Mouse (Mus musculus): ENCODE results near the gene Nbl1. TPM values are rescaled to one million over a fixed set of nuclear protein-coding genes. Genes with fewer than 3 reads are reported as not detected.

Gene Nbl1
- polyA plus RNA-seq, 1 experiment from 2014 or later, result 141 TPM

- H3K4me2 ChIP-seq (replicated peaks; ENCODE audit: low read depth, low read length), result no peak overlapping the region
- DNase-seq (ENCODE audit: low spot score) (no peak), ATAC-seq (no peak)
- no peaks in the 10 kb centered on the region for H3K36me3 ChIP-seq (ENCODE audit: insufficient read depth, low read length)
- no peak overlapping the region for H3K9ac ChIP-seq (replicated peaks; ENCODE audit: low read depth)
- TF ChIP-seq CTCF (IDR thresholded peaks at IDR 0.05) (no peak), EP300 (IDR thresholded peaks at IDR 0.05) (no peak)
- 14% methylated on average over 10 of the region's 10 CpGs for WGBS
- H3K4me3 ChIP-seq (ENCODE audit: low read depth, low read length), result no peak overlapping the region
- H3K27ac ChIP-seq (ENCODE audit: low read length), result no peak overlapping the region
- H3K9me3 ChIP-seq (ENCODE audit: low read length), result no peaks in the 10 kb centered on the region
- no peaks in the 10 kb centered on the region for H3K4me1 ChIP-seq (ENCODE audit: insufficient read depth, low read depth, low read length)
- 0 out of 2 replicates have a peak, but pooled peaks cover 2% of the 10 kb centered on the region for H3K27me3 ChIP-seq (replicated peaks; ENCODE audit: insufficient read depth, low read length)
Measured at GRCm38 (mm10) chr4:139040084-139040839, 52.5 kb downstream of the Nbl1 start.

GRCm38 (mm10) chr4:139037795-139038607 is 54.8 kb downstream of the Nbl1 start:
- Histone ChIP-seq H3K27me3 (replicated peaks; ENCODE audit: insufficient read depth, low read length) (0 out of 2 replicates have a peak, but pooled peaks cover 2% of the 10 kb centered on the region), H3K4me2 (replicated peaks; ENCODE audit: low read depth, low read length) (no peak overlapping the region), H3K9me3 (ENCODE audit: low read length) (no peaks in the 10 kb centered on the region), H3K36me3 (ENCODE audit: insufficient read depth, low read length) (no peaks in the 10 kb centered on the region), H3K9ac (replicated peaks; ENCODE audit: low read depth) (no peak overlapping the region), H3K4me1 (ENCODE audit: insufficient read depth, low read depth, low read length) (no peaks in the 10 kb centered on the region), H3K4me3 (ENCODE audit: low read depth, low read length) (no peak overlapping the region), H3K27ac (ENCODE audit: low read length) (no peak overlapping the region)
- 46% methylated on average over 17 of the region's 17 CpGs for WGBS
- peak; percentile 10 for DNase-seq (ENCODE audit: low spot score)
- ATAC-seq, result peak; percentile 25; the same call in 1 of the 2 replicates
- no peak for TF ChIP-seq EP300 (IDR thresholded peaks at IDR 0.05)
- no peak for TF ChIP-seq CTCF (IDR thresholded peaks at IDR 0.05)

DNA sequence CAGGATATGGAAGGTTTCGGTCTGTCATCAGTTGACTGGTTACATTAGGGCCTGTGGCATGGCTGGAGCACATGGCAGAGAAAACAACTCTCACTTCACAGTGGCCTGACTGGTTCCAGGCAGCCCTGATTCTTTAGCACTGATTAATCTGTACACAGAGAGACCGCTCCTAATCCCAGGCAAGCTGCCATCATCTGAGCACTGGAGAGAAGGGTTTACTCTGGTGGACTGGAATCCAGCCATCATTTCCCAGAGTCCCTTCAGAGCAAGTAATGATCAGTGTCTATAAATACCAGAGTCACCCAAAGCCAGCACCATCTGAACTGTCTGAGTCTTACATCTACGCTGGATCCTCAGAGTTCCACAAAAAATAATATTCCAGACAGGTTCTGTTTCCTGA is 57.0 kb downstream of the Nbl1 start:
- Histone ChIP-seq H3K9ac (replicated peaks; ENCODE audit: low read depth) (no peak overlapping the region), H3K36me3 (ENCODE audit: insufficient read depth, low read length) (no peaks in the 10 kb centered on the region), H3K9me3 (ENCODE audit: low read length) (no peaks in the 10 kb centered on the region), H3K4me3 (ENCODE audit: low read depth, low read length) (no peak overlapping the region), H3K27me3 (replicated peaks; ENCODE audit: insufficient read depth, low read length) (0 out of 2 replicates have a peak, but pooled peaks cover 2% of the 10 kb centered on the region), H3K4me1 (ENCODE audit: insufficient read depth, low read depth, low read length) (no peaks in the 10 kb centered on the region), H3K27ac (ENCODE audit: low read length) (no peak overlapping the region), H3K4me2 (replicated peaks; ENCODE audit: low read depth, low read length) (no peak overlapping the region)
- no peak for TF ChIP-seq CTCF (IDR thresholded peaks at IDR 0.05)
- TF ChIP-seq EP300 (IDR thresholded peaks at IDR 0.05), result no peak
- DNase-seq (ENCODE audit: low spot score) (no peak), ATAC-seq (no peak)
- WGBS, result 75% methylated on average over 3 of the region's 3 CpGs

DNA sequence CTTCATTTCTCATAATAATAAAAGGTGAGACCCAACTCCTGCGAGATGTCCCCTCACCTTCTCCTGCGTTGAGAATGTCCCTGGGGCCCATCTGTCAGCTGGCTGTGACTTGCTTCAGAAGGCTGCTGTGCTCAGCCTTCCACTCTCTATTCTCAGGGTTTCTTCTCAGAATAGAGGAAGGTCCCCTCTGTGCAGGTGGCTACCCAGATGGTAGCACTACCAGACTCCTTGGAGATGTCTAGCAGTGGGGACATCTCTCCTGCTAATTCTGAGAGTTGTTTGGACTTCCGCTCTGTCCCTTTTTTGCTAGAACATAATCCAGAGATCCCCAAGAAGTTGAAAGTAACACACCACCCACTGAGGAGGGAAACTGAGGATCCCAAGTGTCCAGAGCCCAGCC is 57.9 kb downstream of the Nbl1 start:
- ATAC-seq, result no peak

GRCm38 (mm10) chr4:139034540-139034939 is 58.3 kb downstream of the Nbl1 start:
- ATAC-seq, result no peak
- H3K4me3 ChIP-seq (ENCODE audit: low read depth, low read length), result no peak overlapping the region
- H3K27me3 ChIP-seq (replicated peaks; ENCODE audit: insufficient read depth, low read length), result 0 out of 2 replicates have a peak, but pooled peaks cover 2% of the 10 kb centered on the region
- H3K36me3 ChIP-seq (ENCODE audit: insufficient read depth, low read length), result no peaks in the 10 kb centered on the region
- TF ChIP-seq EP300 (IDR thresholded peaks at IDR 0.05) (no peak), CTCF (IDR thresholded peaks at IDR 0.05) (peak; percentile 29; the same call in 1 of the 2 replicates)
- H3K4me2 ChIP-seq (replicated peaks; ENCODE audit: low read depth, low read length), result no peak overlapping the region
- DNase-seq (ENCODE audit: low spot score), result no peak
- H3K9ac ChIP-seq (replicated peaks; ENCODE audit: low read depth), result no peak overlapping the region
- 35% methylated on average over 4 of the region's 4 CpGs for WGBS
- no peaks in the 10 kb centered on the region for H3K9me3 ChIP-seq (ENCODE audit: low read length)
- H3K4me1 ChIP-seq (ENCODE audit: insufficient read depth, low read depth, low read length), result no peaks in the 10 kb centered on the region
- no peak overlapping the region for H3K27ac ChIP-seq (ENCODE audit: low read length)

More for the DNA sequence above, 57.9 kb downstream of the Nbl1 start:
- H3K4me3 ChIP-seq (ENCODE audit: low read depth, low read length), result no peak overlapping the region
- H3K27ac ChIP-seq (ENCODE audit: low read length), result no peak overlapping the region
- WGBS, result 71% methylated on average over 3 of the region's 3 CpGs
- H3K9ac ChIP-seq (replicated peaks; ENCODE audit: low read depth), result no peak overlapping the region
- no peaks in the 10 kb centered on the region for H3K4me1 ChIP-seq (ENCODE audit: insufficient read depth, low read depth, low read length)
- no peaks in the 10 kb centered on the region for H3K9me3 ChIP-seq (ENCODE audit: low read length)
- no peak for DNase-seq (ENCODE audit: low spot score)
- H3K4me2 ChIP-seq (replicated peaks; ENCODE audit: low read depth, low read length), result no peak overlapping the region
- 0 out of 2 replicates have a peak, but pooled peaks cover 2% of the 10 kb centered on the region for H3K27me3 ChIP-seq (replicated peaks; ENCODE audit: insufficient read depth, low read length)
- H3K36me3 ChIP-seq (ENCODE audit: insufficient read depth, low read length), result no peaks in the 10 kb centered on the region
- TF ChIP-seq CTCF (IDR thresholded peaks at IDR 0.05) (no peak), EP300 (IDR thresholded peaks at IDR 0.05) (no peak)

DNA sequence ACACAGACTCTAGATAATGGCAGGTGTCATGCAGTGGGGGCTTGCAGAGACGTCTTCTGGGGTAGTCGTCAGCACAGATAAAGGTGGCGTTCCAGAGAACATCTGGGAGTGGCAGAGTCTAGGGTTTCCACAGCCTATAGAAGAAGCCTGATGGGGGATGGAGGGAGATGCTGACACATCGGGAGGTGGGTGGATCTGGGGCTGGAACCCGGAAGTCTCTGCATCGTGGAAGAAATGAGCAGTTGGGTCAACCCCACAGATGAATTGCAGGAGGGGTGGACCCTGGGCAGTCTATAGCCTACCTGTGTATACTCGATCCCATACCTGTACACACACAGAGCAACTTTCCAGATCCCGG is 58.8 kb downstream of the Nbl1 start:
- ATAC-seq, result no peak
- TF ChIP-seq CTCF (IDR thresholded peaks at IDR 0.05), result no peak
- no peak for TF ChIP-seq EP300 (IDR thresholded peaks at IDR 0.05)
- Histone ChIP-seq H3K4me1 (ENCODE audit: insufficient read depth, low read depth, low read length) (no peaks in the 10 kb centered on the region), H3K4me3 (ENCODE audit: low read depth, low read length) (no peak overlapping the region), H3K4me2 (replicated peaks; ENCODE audit: low read depth, low read length) (no peak overlapping the region), H3K27ac (ENCODE audit: low read length) (no peak overlapping the region), H3K36me3 (ENCODE audit: insufficient read depth, low read length) (no peaks in the 10 kb centered on the region), H3K27me3 (replicated peaks; ENCODE audit: insufficient read depth, low read length) (no peaks in the 10 kb centered on the region), H3K9me3 (ENCODE audit: low read length) (no peaks in the 10 kb centered on the region), H3K9ac (replicated peaks; ENCODE audit: low read depth) (no peak overlapping the region)
- no peak for DNase-seq (ENCODE audit: low spot score)
- 80% methylated on average over 8 of the region's 8 CpGs for WGBS
